Mouse (Mus musculus) midbrain, embryonic 13.5 days (tissue): Measurements from ENCODE around the gene Fam84b. TPM values are rescaled to one million over a fixed set of nuclear protein-coding genes. Genes with fewer than 3 reads are reported as not detected.
A peak's percentile ranks its signal among the peaks of the same experiment; 100 is the strongest.

Source experiments
- ATAC-seq: fragments of 200-750 bp; cut with Nextera tagmentation; 2 replicates; pipeline ENCODE4 v1.8.0; 2017; ENCODE audit warnings: mild to moderate bottlenecking, moderate TSS enrichment, moderate library complexity
- H3K27ac ChIP-seq: fragments of 300-500 bp; sonication (generic); 2 replicates; pipeline ENCODE4 v1.5.1; 2015; ENCODE audit warnings: inconsistent platforms, mild to moderate bottlenecking, moderate library complexity
- H3K27me3 ChIP-seq: fragments of 300-500 bp; sonication (generic); 2 replicates; pipeline ENCODE4 v1.6.1; 2015; ENCODE audit warnings: mild to moderate bottlenecking, inconsistent platforms
- H3K36me3 ChIP-seq: fragments of 300-500 bp; sonication (generic); 2 replicates; pipeline ENCODE4 v1.6.1; 2015; ENCODE audit warnings: mild to moderate bottlenecking, inconsistent platforms
- H3K4me1 ChIP-seq: fragments of 300-500 bp; sonication (generic); replicated peaks from 2 replicates; pipeline ENCODE4 v1.6.1; 2015; ENCODE audit warnings: inconsistent platforms
- H3K4me2 ChIP-seq: fragments of 300-500 bp; sonication (generic); replicated peaks from 2 replicates; pipeline ENCODE4 v1.6.1; 2015; ENCODE audit warnings: moderate library complexity, mild to moderate bottlenecking, inconsistent platforms
- H3K4me3 ChIP-seq: fragments of 300-500 bp; sonication (generic); replicated peaks from 2 replicates; pipeline ENCODE4 v1.5.1; 2015; ENCODE audit warnings: mild to moderate bottlenecking, inconsistent platforms
- H3K9ac ChIP-seq: fragments of 300-500 bp; sonication (generic); replicated peaks from 2 replicates; pipeline ENCODE4 v1.6.1; 2015; ENCODE audit warnings: mild to moderate bottlenecking, inconsistent platforms
- H3K9me3 ChIP-seq: fragments of 300-500 bp; sonication (generic); 2 replicates; pipeline ENCODE4 v1.6.1; 2016; ENCODE audit warnings: mild to moderate bottlenecking, inconsistent platforms
- WGBS: fragments of 180-500 bp; shearing (Covaris S2); methylation state at CpG from one replicate; pipeline ENCODE4 v1.1.7; 2015; 5-methylcytosine and 5-hydroxymethylcytosine counted together
- polyA plus RNA-seq: library from polyadenylated mRNA; unstranded; fragments of >200 nt; fragmentation: Nextera tagmentation; extraction: Ambion mirVana; gene quantifications from 2 replicates; pipeline ENCODE4 v1.2.1, GENCODE M21; 2015

Gene Fam84b
- polyA plus RNA-seq, result 6.3 and 6.5 TPM in 2 replicates

- 31% methylated on average over 17 of the region's 17 CpGs for WGBS
- Histone ChIP-seq H3K9ac (no peak within 1 kb of the TSS), H3K4me3 (no peak within 1 kb of the TSS), H3K27ac (no peak within 1 kb of the TSS), H3K9me3 (0 out of 2 replicates have a peak, but pooled peaks cover 3% of the 10 kb centered on the region), H3K27me3 (no peaks in the 10 kb centered on the region), H3K36me3 (no peaks in the 10 kb centered on the region), H3K4me1 (0 out of 2 replicates have a peak, but pooled peaks cover 6% of the 10 kb centered on the region), H3K4me2 (no peak within 1 kb of the TSS)
- peak; percentile 80 for ATAC-seq
These were observed at the start of gene Fam84b for GRCm38 (mm10) chr15:60853231-60853999. TSS of gene Fam84b (minus strand) at chr15:60853778.

DNA sequence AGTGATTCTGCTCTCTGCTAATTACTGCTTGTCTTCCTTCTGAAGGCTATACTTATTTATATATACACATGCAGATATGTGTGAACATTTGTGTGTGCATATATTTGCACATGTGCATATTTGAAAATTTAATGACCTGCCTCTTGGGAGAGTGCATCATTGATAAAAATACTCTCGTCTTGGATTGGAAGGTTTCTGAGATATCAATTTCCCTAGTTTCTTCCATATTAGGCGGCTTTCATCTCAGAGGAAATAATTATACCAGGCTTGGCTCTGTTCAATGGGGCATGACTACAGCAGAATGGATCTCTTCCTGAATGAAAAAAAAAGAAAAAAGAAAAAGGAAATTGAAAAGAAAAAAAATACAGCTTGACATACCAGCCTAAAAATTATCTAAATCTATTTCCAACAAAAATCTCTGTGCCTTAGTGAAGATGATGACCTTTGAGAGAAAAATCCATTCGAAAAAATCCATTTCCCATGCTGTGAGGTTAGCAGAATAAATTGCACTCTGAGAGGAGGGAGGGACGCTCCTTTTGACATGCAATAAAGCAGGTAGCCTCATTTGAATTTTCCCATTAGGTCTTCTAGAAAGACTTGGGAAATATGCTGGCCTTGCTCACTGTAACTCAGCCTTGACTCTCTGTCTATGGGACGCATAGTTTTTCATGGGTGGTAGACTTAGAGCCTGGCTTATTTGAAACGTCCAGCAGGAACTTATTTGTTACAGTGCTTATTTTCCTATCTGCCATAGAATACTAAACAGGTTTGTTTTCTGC, 44.8 kb upstream of the Fam84b start:
- H3K27me3 ChIP-seq, result no peaks in the 10 kb centered on the region
- H3K4me1 ChIP-seq, result no peaks in the 10 kb centered on the region
- WGBS, result 50% methylated on average over 6 of the region's 6 CpGs
- H3K27ac ChIP-seq, result no peak overlapping the region
- H3K9ac ChIP-seq, result no peak overlapping the region
- no peak overlapping the region for H3K4me3 ChIP-seq
- H3K9me3 ChIP-seq, result no peaks in the 10 kb centered on the region
- no peak overlapping the region for H3K4me2 ChIP-seq
- no peaks in the 10 kb centered on the region for H3K36me3 ChIP-seq
- ATAC-seq, result no peak

- H3K36me3 ChIP-seq, result no peaks in the 10 kb centered on the region
- H3K4me1 ChIP-seq, result no peaks in the 10 kb centered on the region
- H3K27me3 ChIP-seq, result no peaks in the 10 kb centered on the region
- H3K9ac ChIP-seq, result no peak overlapping the region
- H3K27ac ChIP-seq, result no peak overlapping the region
- no peak for ATAC-seq
- H3K9me3 ChIP-seq, result no peaks in the 10 kb centered on the region
- WGBS, result 91% methylated on average over 2 of the region's 2 CpGs
- no peak overlapping the region for H3K4me2 ChIP-seq
- no peak overlapping the region for H3K4me3 ChIP-seq
These were observed 42.5 kb upstream of the Fam84b start for GRCm38 (mm10) chr15:60896040-60896439.

DNA sequence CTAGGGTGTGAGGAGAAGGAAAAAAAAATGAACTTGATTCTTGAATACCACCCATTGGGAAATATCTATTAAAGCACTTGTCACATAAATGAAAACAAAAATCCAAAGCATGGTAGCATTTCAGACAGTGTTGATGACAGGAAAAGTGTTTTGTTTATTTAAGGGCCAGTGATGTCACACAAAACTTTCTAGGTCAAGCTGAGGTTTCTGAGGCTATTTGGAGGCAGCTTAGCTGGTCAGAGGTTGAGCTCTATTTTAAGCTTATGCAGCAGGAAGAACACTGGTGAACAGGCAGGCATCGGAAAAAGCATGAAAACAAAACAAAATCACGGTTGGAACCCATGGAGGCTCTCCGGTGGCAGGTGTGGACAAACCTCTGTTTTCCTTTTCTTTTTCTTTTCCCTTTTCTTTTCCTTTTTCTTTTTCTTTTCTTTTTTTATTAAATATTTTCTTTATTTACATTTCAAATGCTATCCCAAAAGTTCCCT, 39.4 kb upstream of the Fam84b start:
- Histone ChIP-seq H3K27me3 (no peaks in the 10 kb centered on the region), H3K4me3 (no peak overlapping the region), H3K9me3 (no peaks in the 10 kb centered on the region), H3K9ac (no peak overlapping the region), H3K4me2 (no peak overlapping the region), H3K27ac (no peak overlapping the region), H3K4me1 (no peaks in the 10 kb centered on the region), H3K36me3 (no peaks in the 10 kb centered on the region)
- ATAC-seq, result no peak
- 77% methylated on average over 3 of the region's 3 CpGs for WGBS

- Histone ChIP-seq H3K9ac (no peak overlapping the region), H3K27me3 (no peaks in the 10 kb centered on the region), H3K27ac (no peak overlapping the region), H3K4me3 (no peak overlapping the region), H3K9me3 (no peaks in the 10 kb centered on the region), H3K4me1 (no peaks in the 10 kb centered on the region), H3K36me3 (no peaks in the 10 kb centered on the region), H3K4me2 (no peak overlapping the region)
- ATAC-seq, result no peak
- 88% methylated on average over 2 of the region's 2 CpGs for WGBS
These were observed 35.1 kb upstream of the Fam84b start for GRCm38 (mm10) chr15:60888724-60889123.

DNA sequence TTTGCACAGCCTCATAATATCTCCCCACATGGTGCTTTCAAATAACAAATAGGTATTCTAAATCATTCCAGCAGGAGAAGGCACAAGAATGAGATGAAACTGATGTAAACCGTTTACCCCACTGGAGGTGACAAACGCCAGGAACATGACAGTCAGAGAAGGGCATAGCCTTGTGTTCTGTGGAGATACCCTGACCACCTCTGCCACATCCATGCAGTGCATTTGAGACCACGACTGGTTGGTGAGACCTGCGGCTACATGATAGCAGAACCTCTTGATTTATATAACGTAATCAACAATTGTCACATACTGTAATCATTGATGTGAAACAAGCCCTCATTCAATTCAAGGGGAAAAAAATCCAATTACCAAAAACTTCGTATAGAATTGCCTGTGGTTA, 22.1 kb upstream of the Fam84b start:
- H3K9me3 ChIP-seq, result no peaks in the 10 kb centered on the region
- no peaks in the 10 kb centered on the region for H3K27me3 ChIP-seq
- no peaks in the 10 kb centered on the region for H3K36me3 ChIP-seq
- no peak for ATAC-seq
- H3K27ac ChIP-seq, result no peak overlapping the region
- H3K4me3 ChIP-seq, result no peak overlapping the region
- WGBS, result 88% methylated on average over 6 of the region's 6 CpGs
- no peaks in the 10 kb centered on the region for H3K4me1 ChIP-seq
- no peak overlapping the region for H3K4me2 ChIP-seq
- no peak overlapping the region for H3K9ac ChIP-seq

- ATAC-seq, result no peak
- no peaks in the 10 kb centered on the region for H3K4me1 ChIP-seq
- no peaks in the 10 kb centered on the region for H3K36me3 ChIP-seq
- H3K27me3 ChIP-seq, result no peaks in the 10 kb centered on the region
- no peak overlapping the region for H3K9ac ChIP-seq
- H3K9me3 ChIP-seq, result no peaks in the 10 kb centered on the region
- H3K4me2 ChIP-seq, result no peak overlapping the region
- no peak overlapping the region for H3K27ac ChIP-seq
- H3K4me3 ChIP-seq, result no peak overlapping the region
- 87% methylated on average over 3 of the region's 3 CpGs for WGBS
These were observed 8.8 kb upstream of the Fam84b start for GRCm38 (mm10) chr15:60862417-60862816.

DNA sequence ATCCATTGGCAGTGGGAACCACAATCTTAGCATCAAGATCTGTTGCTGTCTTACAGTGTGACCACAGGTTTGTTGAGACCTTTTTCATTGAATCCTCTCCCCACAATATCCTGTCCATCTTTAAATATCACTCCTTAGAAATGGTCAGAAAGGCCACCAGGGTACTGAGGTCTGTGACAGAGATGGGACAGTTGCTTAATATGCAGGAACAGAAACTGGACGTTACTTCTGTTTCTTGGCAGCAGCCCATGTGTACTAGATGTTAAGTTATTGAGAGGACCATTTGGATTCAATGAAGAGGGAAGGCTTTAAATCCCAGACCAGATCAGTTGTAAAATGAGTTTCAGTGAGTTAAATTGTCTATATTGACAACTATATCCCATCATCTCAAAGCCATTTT, 1.5 kb upstream of the Fam84b start:
- 92% methylated on average over 1 of the region's 1 CpGs for whole genome bisulfite sequencing

GRCm38 (mm10) chr15:60854151-60854550, 573 bp upstream of the Fam84b start:
- Histone ChIP-seq H3K9ac (no peak overlapping the region), H3K9me3 (0 out of 2 replicates have a peak, but pooled peaks cover 3% of the 10 kb centered on the region), H3K4me2 (no peak overlapping the region), H3K27ac (no peak overlapping the region), H3K4me1 (0 out of 2 replicates have a peak, but pooled peaks cover 6% of the 10 kb centered on the region), H3K4me3 (no peak overlapping the region), H3K27me3 (no peaks in the 10 kb centered on the region), H3K36me3 (no peaks in the 10 kb centered on the region)
- no peak for ATAC-seq
- WGBS, result 89% methylated on average over 4 of the region's 4 CpGs

More for the DNA sequence above, 1.5 kb upstream of the Fam84b start:
- no peak for ATAC-seq
- no peak overlapping the region for H3K4me2 ChIP-seq
- no peak overlapping the region for H3K27ac ChIP-seq
- no peak overlapping the region for H3K9ac ChIP-seq
- no peak overlapping the region for H3K4me3 ChIP-seq
- H3K4me1 ChIP-seq, result 0 out of 2 replicates have a peak, but pooled peaks cover 6% of the 10 kb centered on the region
- H3K36me3 ChIP-seq, result no peaks in the 10 kb centered on the region
- H3K27me3 ChIP-seq, result no peaks in the 10 kb centered on the region
- H3K9me3 ChIP-seq, result 0 out of 2 replicates have a peak, but pooled peaks cover 3% of the 10 kb centered on the region

DNA sequence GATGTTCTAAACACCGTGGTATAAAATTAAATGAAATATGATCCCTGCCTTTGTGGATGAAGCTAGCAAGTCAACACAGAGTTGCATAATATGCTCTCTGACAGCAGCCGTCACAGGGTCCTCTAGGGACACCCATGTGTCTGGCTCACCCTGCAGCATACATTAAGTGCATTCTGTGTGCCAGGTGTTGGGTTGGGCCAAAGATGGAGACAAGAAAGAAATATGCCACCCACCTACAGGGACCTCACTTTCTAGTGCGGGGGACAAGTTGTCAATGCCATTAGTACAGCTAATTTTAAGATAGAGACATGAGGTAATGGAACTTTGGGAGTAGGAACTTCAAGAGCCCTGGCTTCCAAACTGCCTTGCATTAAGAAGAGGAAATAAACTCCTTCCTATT, 4.9 kb downstream of the Fam84b start:
- Histone ChIP-seq H3K36me3 (no peaks in the 10 kb centered on the region), H3K4me1 (peaks cover 22% of the 10 kb centered on the region), H3K9me3 (no peaks in the 10 kb centered on the region), H3K4me2 (no peak overlapping the region), H3K9ac (no peak overlapping the region), H3K27ac (no peak overlapping the region), H3K4me3 (no peak overlapping the region), H3K27me3 (no peaks in the 10 kb centered on the region)
- WGBS, result 83% methylated on average over 3 of the region's 3 CpGs
- ATAC-seq, result no peak

GRCm38 (mm10) chr15:60846291-60846690, 7.3 kb downstream of the Fam84b start:
- H3K9ac ChIP-seq, result no peak overlapping the region
- peaks cover 16% of the 10 kb centered on the region for H3K4me1 ChIP-seq
- H3K9me3 ChIP-seq, result no peaks in the 10 kb centered on the region
- H3K27ac ChIP-seq, result no peak overlapping the region
- no peaks in the 10 kb centered on the region for H3K27me3 ChIP-seq
- H3K4me2 ChIP-seq, result no peak overlapping the region
- H3K4me3 ChIP-seq, result no peak overlapping the region
- 33% methylated on average over 6 of the region's 6 CpGs for WGBS
- H3K36me3 ChIP-seq, result no peaks in the 10 kb centered on the region
- peak; percentile 35 for ATAC-seq

GRCm38 (mm10) chr15:60845886-60846285, 7.7 kb downstream of the Fam84b start:
- Histone ChIP-seq H3K27ac (no peak overlapping the region), H3K4me2 (no peak overlapping the region), H3K36me3 (no peaks in the 10 kb centered on the region), H3K4me1 (peaks cover 16% of the 10 kb centered on the region), H3K9ac (no peak overlapping the region), H3K4me3 (no peak overlapping the region), H3K27me3 (no peaks in the 10 kb centered on the region), H3K9me3 (no peaks in the 10 kb centered on the region)
- peak; percentile 34 for ATAC-seq
- 7% methylated on average over 3 of the region's 3 CpGs for WGBS
